Mouse (Mus musculus): ENCODE data around the gene Baz2b. TPM values are rescaled to one million over a fixed set of nuclear protein-coding genes. Genes with fewer than 3 reads are reported as not detected.

Baz2b gene
- polyA plus RNA-seq, 1 experiment from 2014 or later = 33.8 TPM

GRCm38 (mm10) chr2:59969099-59969498 is 240.5 kb downstream of the Baz2b start:
- 85% methylated on average over 10 of the region's 10 CpGs for WGBS
- Histone ChIP-seq H3K36me3 (ENCODE audit: control insufficient read depth, insufficient read depth) (peaks cover 28% of the 10 kb centered on the region), H3K9ac (ENCODE audit: low read depth, low read length) (no peak overlapping the region), H3K4me2 (replicated peaks; ENCODE audit: low read depth) (no peak overlapping the region), H3K27ac (ENCODE audit: low read depth, low read length) (no peak overlapping the region), H3K4me1 (replicated peaks; ENCODE audit: control insufficient read depth, insufficient read depth, low read length) (no peaks in the 10 kb centered on the region), H3K27me3 (replicated peaks; ENCODE audit: control insufficient read depth, insufficient read depth, low read length) (no peaks in the 10 kb centered on the region), H3K4me3 (ENCODE audit: low read depth, low read length) (no peak overlapping the region), H3K9me3 (ENCODE audit: control insufficient read depth) (no peaks in the 10 kb centered on the region)
- TF ChIP-seq CTCF (IDR thresholded peaks at IDR 0.05; ENCODE audit: low read depth) = no peak
- ATAC-seq = no peak

- Histone ChIP-seq H3K4me2 (replicated peaks; ENCODE audit: low read depth) (no peak overlapping the region), H3K27ac (ENCODE audit: low read depth, low read length) (no peak overlapping the region), H3K27me3 (replicated peaks; ENCODE audit: control insufficient read depth, insufficient read depth, low read length) (no peaks in the 10 kb centered on the region), H3K4me1 (replicated peaks; ENCODE audit: control insufficient read depth, insufficient read depth, low read length) (no peaks in the 10 kb centered on the region), H3K9ac (ENCODE audit: low read depth, low read length) (no peak overlapping the region), H3K9me3 (ENCODE audit: control insufficient read depth) (no peaks in the 10 kb centered on the region), H3K4me3 (ENCODE audit: low read depth, low read length) (no peak overlapping the region), H3K36me3 (ENCODE audit: control insufficient read depth, insufficient read depth) (peaks cover 28% of the 10 kb centered on the region)
- no peak for TF ChIP-seq CTCF (IDR thresholded peaks at IDR 0.05; ENCODE audit: low read depth)
- 85% methylated on average over 7 of the region's 7 CpGs for WGBS
- no peak for ATAC-seq
Measured at GRCm38 (mm10) chr2:59968593-59968992, 241.0 kb downstream of the Baz2b start.

- no peak for ATAC-seq
- Histone ChIP-seq H3K9me3 (ENCODE audit: control insufficient read depth) (no peaks in the 10 kb centered on the region), H3K36me3 (ENCODE audit: control insufficient read depth, insufficient read depth) (peaks cover 38% of the 10 kb centered on the region), H3K4me2 (replicated peaks; ENCODE audit: low read depth) (no peak overlapping the region), H3K27me3 (replicated peaks; ENCODE audit: control insufficient read depth, insufficient read depth, low read length) (no peaks in the 10 kb centered on the region), H3K4me1 (replicated peaks; ENCODE audit: control insufficient read depth, insufficient read depth, low read length) (no peaks in the 10 kb centered on the region), H3K9ac (ENCODE audit: low read depth, low read length) (no peak overlapping the region), H3K4me3 (ENCODE audit: low read depth, low read length) (no peak overlapping the region), H3K27ac (ENCODE audit: low read depth, low read length) (no peak overlapping the region)
- 94% methylated on average over 6 of the region's 6 CpGs for WGBS
- TF ChIP-seq CTCF (IDR thresholded peaks at IDR 0.05; ENCODE audit: low read depth) = no peak
Measured at GRCm38 (mm10) chr2:59966454-59966853, 243.2 kb downstream of the Baz2b start.

- WGBS = 73% methylated on average over 5 of the region's 5 CpGs
- Histone ChIP-seq H3K4me2 (replicated peaks; ENCODE audit: low read depth) (no peak overlapping the region), H3K9me3 (ENCODE audit: control insufficient read depth) (no peaks in the 10 kb centered on the region), H3K4me3 (ENCODE audit: low read depth, low read length) (no peak overlapping the region), H3K4me1 (replicated peaks; ENCODE audit: control insufficient read depth, insufficient read depth, low read length) (no peaks in the 10 kb centered on the region), H3K27ac (ENCODE audit: low read depth, low read length) (no peak overlapping the region), H3K9ac (ENCODE audit: low read depth, low read length) (no peak overlapping the region), H3K27me3 (replicated peaks; ENCODE audit: control insufficient read depth, insufficient read depth, low read length) (no peaks in the 10 kb centered on the region), H3K36me3 (ENCODE audit: control insufficient read depth, insufficient read depth) (peaks cover 42% of the 10 kb centered on the region)
- ATAC-seq = no peak
- no peak for TF ChIP-seq CTCF (IDR thresholded peaks at IDR 0.05; ENCODE audit: low read depth)
Measured at GRCm38 (mm10) chr2:59963011-59963410, 246.6 kb downstream of the Baz2b start.

GRCm38 (mm10) chr2:59962579-59962978 is 247.1 kb downstream of the Baz2b start:
- TF ChIP-seq CTCF (IDR thresholded peaks at IDR 0.05; ENCODE audit: low read depth) = no peak
- H3K36me3 ChIP-seq (ENCODE audit: control insufficient read depth, insufficient read depth) = peaks cover 40% of the 10 kb centered on the region
- no peak overlapping the region for H3K4me2 ChIP-seq (replicated peaks; ENCODE audit: low read depth)
- no peaks in the 10 kb centered on the region for H3K9me3 ChIP-seq (ENCODE audit: control insufficient read depth)
- H3K4me3 ChIP-seq (ENCODE audit: low read depth, low read length) = no peak overlapping the region
- H3K9ac ChIP-seq (ENCODE audit: low read depth, low read length) = no peak overlapping the region
- WGBS = 86% methylated on average over 4 of the region's 4 CpGs
- no peaks in the 10 kb centered on the region for H3K27me3 ChIP-seq (replicated peaks; ENCODE audit: control insufficient read depth, insufficient read depth, low read length)
- H3K4me1 ChIP-seq (replicated peaks; ENCODE audit: control insufficient read depth, insufficient read depth, low read length) = no peaks in the 10 kb centered on the region
- H3K27ac ChIP-seq (ENCODE audit: low read depth, low read length) = no peak overlapping the region
- ATAC-seq = no peak

GRCm38 (mm10) chr2:59960495-59960772 is 249.2 kb downstream of the Baz2b start:
- Histone ChIP-seq H3K9me3 (ENCODE audit: control insufficient read depth) (no peaks in the 10 kb centered on the region), H3K36me3 (ENCODE audit: control insufficient read depth, insufficient read depth) (peaks cover 40% of the 10 kb centered on the region), H3K4me3 (ENCODE audit: low read depth, low read length) (no peak overlapping the region), H3K4me2 (replicated peaks; ENCODE audit: low read depth) (no peak overlapping the region), H3K27me3 (replicated peaks; ENCODE audit: control insufficient read depth, insufficient read depth, low read length) (no peaks in the 10 kb centered on the region), H3K27ac (ENCODE audit: low read depth, low read length) (no peak overlapping the region), H3K9ac (ENCODE audit: low read depth, low read length) (no peak overlapping the region), H3K4me1 (replicated peaks; ENCODE audit: control insufficient read depth, insufficient read depth, low read length) (no peaks in the 10 kb centered on the region)
- 90% methylated on average over 2 of the region's 2 CpGs for WGBS
- ATAC-seq = no peak
- no peak for TF ChIP-seq CTCF (IDR thresholded peaks at IDR 0.05; ENCODE audit: low read depth)
